Mouse (Mus musculus) sigmoid colon, adult 10 weeks (tissue): Measurements from ENCODE around the gene Mtmr3. TPM values are rescaled to one million over a fixed set of nuclear protein-coding genes. Genes with fewer than 3 reads are reported as not detected.

Experiments
- polyA plus RNA-seq: library from polyadenylated mRNA; stranded (reverse); fragments of 350-450 nt; fragmentation: Illumina TruSeq; extraction: RNeasy Lipid Tissue Mini Kit (QIAGEN cat#74804); gene quantifications from one replicate; pipeline ENCODE4 v1.2.3, GENCODE M21; 2014; ENCODE audit warnings: low read depth, low replicate concordance

Mtmr3 gene
- polyA plus RNA-seq = 20.8 TPM

DNA sequence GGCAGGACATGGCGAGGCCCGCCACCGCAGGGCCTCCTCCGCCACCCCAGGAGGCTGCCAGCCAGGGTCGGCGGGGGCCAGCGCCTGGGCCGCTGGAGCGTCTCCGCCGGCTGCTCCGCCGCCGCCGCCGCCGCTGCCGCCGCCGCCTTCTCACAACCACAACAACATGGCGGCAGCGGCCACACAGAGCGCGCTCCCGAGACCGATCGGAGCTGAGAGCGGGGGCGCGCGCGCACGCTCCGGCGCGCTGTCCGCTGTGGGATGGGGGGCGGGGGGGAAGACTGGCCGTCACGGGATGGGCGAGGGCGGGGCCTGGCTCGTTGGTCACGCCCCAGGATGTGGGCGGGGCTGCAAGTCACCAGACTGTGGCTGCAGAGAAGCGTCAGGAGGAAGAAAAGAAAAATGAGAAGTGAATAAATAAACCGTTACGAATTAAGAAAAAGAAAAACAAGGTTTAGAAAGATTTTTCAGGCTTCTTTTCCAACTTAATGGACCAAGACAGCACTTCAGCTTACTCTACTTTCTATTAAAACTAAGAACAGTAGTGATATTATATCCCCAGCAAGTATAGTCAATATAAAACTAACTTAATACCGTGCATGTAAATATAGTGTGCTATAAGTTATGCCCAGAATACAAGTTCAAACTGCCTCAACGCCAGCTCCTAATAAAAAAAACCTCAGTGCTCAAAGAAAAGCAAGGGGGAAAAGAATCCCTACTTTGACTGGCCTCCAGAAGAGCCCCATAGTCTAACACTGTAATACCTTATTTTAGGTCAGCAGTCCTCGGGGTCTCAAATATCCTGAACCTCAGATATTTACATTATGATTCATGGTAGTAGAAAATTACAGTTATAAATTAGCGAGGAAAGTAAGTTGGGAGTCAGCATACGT, at the start of gene Mtmr3:
TSS of gene Mtmr3 (minus strand) at position 256 of the 893 bp plus-strand sequence.

DNA sequence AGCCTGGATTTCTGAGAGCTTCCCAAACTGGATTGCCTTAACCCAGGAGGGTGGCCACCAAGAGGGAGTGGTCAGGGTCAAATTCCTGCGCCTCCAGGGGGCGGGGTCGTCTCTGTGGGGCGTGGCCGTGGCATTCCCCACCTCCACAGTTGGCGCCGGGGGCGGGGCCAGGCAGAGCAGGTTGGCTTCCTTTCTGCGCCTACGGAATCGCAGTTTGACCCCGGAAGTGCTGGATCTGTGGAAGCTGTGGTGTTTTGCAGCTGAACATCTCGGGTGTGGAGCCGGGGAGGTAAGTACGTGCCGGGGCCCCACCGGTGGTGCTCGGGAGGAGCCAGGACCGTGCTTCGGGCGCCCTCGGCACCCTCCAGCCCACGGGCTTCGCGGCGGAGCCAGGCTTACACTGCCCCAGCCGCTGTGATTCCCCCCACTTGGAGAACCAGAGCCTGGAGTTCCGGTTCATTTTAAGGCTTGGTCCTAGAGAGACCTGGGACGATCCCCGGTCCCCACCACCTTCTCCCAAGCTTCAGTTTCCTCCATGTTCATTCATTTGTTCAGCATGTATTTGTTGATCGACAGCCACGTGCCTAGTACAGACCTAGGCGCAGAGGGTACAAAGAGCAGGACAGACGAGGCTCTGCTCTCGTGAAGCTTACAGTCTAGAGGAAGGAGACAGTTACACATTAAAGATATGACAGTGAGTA, 43.0 kb upstream of the Mtmr3 start, which contains the start of gene Ascc2:
TSS of gene Ascc2 (plus strand) at position 214 of the 701 bp plus-strand sequence.

DNA sequence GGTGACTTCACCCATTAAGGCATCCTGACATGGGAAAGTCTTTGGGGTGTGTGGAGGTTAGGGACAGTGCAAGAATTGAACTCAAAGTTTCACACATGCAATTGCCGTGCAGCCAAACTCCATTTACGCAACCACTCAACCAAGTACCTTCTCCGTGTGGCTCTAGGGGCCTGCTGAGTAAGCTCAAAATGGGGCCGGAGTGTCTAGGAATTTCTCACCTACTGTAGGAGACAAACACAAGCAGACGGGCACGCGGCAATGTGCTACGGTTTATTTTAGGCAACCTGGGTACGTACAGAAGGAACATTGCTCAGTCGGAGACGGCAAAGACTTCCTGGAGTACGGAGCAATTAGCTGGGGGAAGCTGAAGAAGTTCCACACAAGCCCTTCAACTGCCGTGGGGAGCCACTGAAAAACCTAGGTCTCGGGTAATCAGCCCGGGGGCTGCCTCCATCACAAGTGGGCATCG, 25.4 kb upstream of the Mtmr3 start, which contains the start of gene Gm11032:
TSS of gene Gm11032 (plus strand) at position 51 of the 469 bp plus-strand sequence.

DNA sequence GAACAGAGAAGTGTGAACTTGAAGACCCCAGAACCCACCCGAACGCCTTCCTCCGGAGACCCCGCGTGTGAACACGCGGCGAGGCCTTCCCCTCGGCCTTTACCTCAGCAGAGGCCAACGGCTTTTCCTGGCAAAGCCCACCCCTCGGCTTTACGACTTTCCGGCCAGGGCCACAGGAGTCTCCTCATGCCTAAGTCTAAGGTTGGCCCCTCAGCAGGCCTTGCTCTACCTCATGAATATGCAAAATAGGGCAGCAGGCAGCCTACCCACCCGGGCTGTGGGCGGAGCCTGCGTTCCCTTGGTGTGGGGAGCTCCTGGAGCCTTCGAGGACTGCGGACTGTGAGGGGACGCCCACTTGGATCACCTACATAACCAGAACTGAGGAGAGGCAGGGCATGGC, 153.7 kb downstream of the Mtmr3 start, which contains the start of gene Hormad2:
TSS of gene Hormad2 (minus strand) at position 128 of the 400 bp plus-strand sequence.

Other genes with a start within 250 kb of the Mtmr3 start
- 0.35 TPM for gene Hormad2, start 153.8 kb downstream of the Mtmr3 start, polyA plus RNA-seq
- gene Gm11032, start 25.2 kb upstream of the Mtmr3 start, polyA plus RNA-seq = not detected
- 25.3 TPM for gene Ascc2, start 42.9 kb upstream of the Mtmr3 start, polyA plus RNA-seq
- gene Uqcr10, start 109.5 kb upstream of the Mtmr3 start, polyA plus RNA-seq = 49.9 TPM
- gene Zmat5, start 109.8 kb upstream of the Mtmr3 start, polyA plus RNA-seq = not detected
- gene Cabp7, start 151.9 kb upstream of the Mtmr3 start, polyA plus RNA-seq = not detected